Mouse (Mus musculus) ES-E14 (cell line): ENCODE measurements around the gene Gtse1. TPM values are rescaled to one million over a fixed set of nuclear protein-coding genes. Genes with fewer than 3 reads are reported as not detected.

ENCODE experiments used
- DNase-seq: peaks from one replicate; pipeline ENCODE4 v3.0.0-alpha.2; 2013; ENCODE audit warnings: low read depth, low spot score
- H3K27ac ChIP-seq: 2 replicates; pipeline ENCODE4 v1.5.1; 2012; ENCODE audit warnings: low read depth, mild to moderate bottlenecking, low read length, moderate library complexity, mixed read lengths; ENCODE audit not compliant: poor library complexity, insufficient read depth, severe bottlenecking
- H3K36me3 ChIP-seq: 2 replicates; pipeline ENCODE4 v1.6.1; 2012; ENCODE audit warnings: mild to moderate bottlenecking, low read length, moderate library complexity, mixed read lengths; ENCODE audit not compliant: control insufficient read depth, poor library complexity, insufficient read depth, severe bottlenecking
- H3K4me1 ChIP-seq, 2 experiments: fragments of 150-350 bp in 1 of 2; sonication (generic) in 1 of 2; 2 replicates each; pipeline ENCODE4 v1.6.1; 2012; ENCODE audit warnings: low read length in 2 of 2, mild to moderate bottlenecking in 1 of 2, mixed read lengths in 1 of 2; ENCODE audit not compliant: control insufficient read depth in 2 of 2, insufficient read depth in 2 of 2, poor library complexity in 1 of 2
- H3K4me3 ChIP-seq, 2 experiments: fragments of 150-350 bp in 1 of 2; sonication (generic) in 1 of 2; 2 replicates each; pipeline ENCODE4 v1.5.1; 2012; ENCODE audit warnings: low read length in 2 of 2, low read depth in 1 of 2, mild to moderate bottlenecking in 1 of 2, mixed read lengths in 1 of 2; ENCODE audit not compliant: insufficient read depth in 1 of 2, poor library complexity in 1 of 2, severe bottlenecking in 1 of 2
- H3K9ac ChIP-seq: 2 replicates; pipeline ENCODE4 v1.6.1; 2012; ENCODE audit warnings: low read depth, mild to moderate bottlenecking, low read length, mixed read lengths; ENCODE audit not compliant: poor library complexity, insufficient read depth, severe bottlenecking
- H3K9me3 ChIP-seq: fragments of 150-350 bp; sonication (generic); 2 replicates; pipeline ENCODE4 v1.6.1; 2012; ENCODE audit warnings: low read depth, mild to moderate bottlenecking, low read length; ENCODE audit not compliant: control insufficient read depth, insufficient read depth
- CHD2 ChIP-seq: IDR thresholded peaks from 2 replicates; pipeline ENCODE4 v1.6.1; 2014; ENCODE audit warnings: mild to moderate bottlenecking, low read depth, low read length, inconsistent platforms
- HCFC1 ChIP-seq: IDR thresholded peaks from 2 replicates; pipeline ENCODE4 v1.6.1; 2012; ENCODE audit warnings: low read length, inconsistent platforms, borderline replicate concordance; ENCODE audit not compliant: insufficient read depth
- MAFK ChIP-seq: IDR thresholded peaks from 2 replicates; pipeline ENCODE4 v1.6.1; 2014; ENCODE audit warnings: mild to moderate bottlenecking, low read depth, low read length, inconsistent platforms; ENCODE audit not compliant: insufficient read depth
- ZC3H11A ChIP-seq: IDR thresholded peaks from 2 replicates; pipeline ENCODE4 v1.6.1; 2012; ENCODE audit warnings: low read depth, mild to moderate bottlenecking, inconsistent platforms, low read length, borderline replicate concordance
- ZNF384 ChIP-seq: IDR thresholded peaks from 2 replicates; pipeline ENCODE4 v1.6.1; 2012; ENCODE audit warnings: low read depth, low read length, inconsistent platforms
- in situ Hi-C, 2 experiments: fragments of 600-800 bp; cut with MboI; formaldehyde crosslinking; loops; one replicate each; pipeline ENCODE4 v1.15.1; 2025; ENCODE audit warnings: low sequenced_read_pairs in 2 of 2, inconsistent platforms in 1 of 2; ENCODE audit not compliant: unreplicated experiment in 2 of 2
- total RNA-seq: library from RNA; depleted of rRNA; stranded (reverse); fragments of 300-350 nt; gene quantifications from 2 replicates; pipeline ENCODE4 v1.2.3, GENCODE M21; 2012

Gene Gtse1
- total RNA-seq, 1 experiment: 140 TPM

GRCm38 (mm10) chr15:85900801-85901200, 41.3 kb downstream of the Gtse1 start:
- in situ Hi-C loops: loop anchor here in 1 of 2 experiments (25.0 kb wide), 1 partner anchor 236 kb away; no protein-coding TSS in a partner anchor

GRCm38 (mm10) chr15:85902505-85902904, 43.0 kb downstream of the Gtse1 start:
- in situ Hi-C loops: loop anchor here in 1 of 2 experiments (25.0 kb wide), 1 partner anchor 235 kb away; no protein-coding TSS in a partner anchor
- DNase-seq: no peak
- Histone ChIP-seq H3K4me3 (no peak overlapping the region), H3K9me3 (no peaks in the 10 kb centered on the region), H3K4me1 (peaks cover 0 to 19% of the 10 kb centered on the region in 2 experiments; a peak in 1 of 4 replicates), H3K36me3 (peaks cover 7% of the 10 kb centered on the region; the same call in 1 of the 2 replicates), H3K27ac (no peak overlapping the region), H3K9ac (no peak overlapping the region)
- TF ChIP-seq ZNF384 (no peak), CHD2 (no peak), HCFC1 (no peak), ZC3H11A (no peak)

More at GRCm38 (mm10) chr15:85900801-85901200, 41.3 kb downstream of the Gtse1 start:
- Histone ChIP-seq H3K4me1 (peaks cover 0 to 19% of the 10 kb centered on the region in 2 experiments; a peak in 1 of 4 replicates), H3K27ac (no peak overlapping the region), H3K4me3 (peak overlapping the region; percentile 35 to 36; a peak in 3 of 4 replicates), H3K9me3 (no peaks in the 10 kb centered on the region), H3K36me3 (peaks cover 17% of the 10 kb centered on the region; the same call in 1 of the 2 replicates), H3K9ac (peak overlapping the region; percentile 32; the same call in 1 of the 2 replicates)
- DNase-seq: no peak
- TF ChIP-seq CHD2 (no peak), ZNF384 (no peak), MAFK (no peak), HCFC1 (no peak)

GRCm38 (mm10) chr15:85903826-85904225, 44.3 kb downstream of the Gtse1 start:
- Histone ChIP-seq H3K4me3 (peak overlapping the region in 1 of 2 experiments; percentile 18; a peak in 1 of 4 replicates), H3K9ac (no peak overlapping the region), H3K9me3 (no peaks in the 10 kb centered on the region), H3K27ac (no peak overlapping the region), H3K36me3 (no peaks in the 10 kb centered on the region; the same call in 1 of the 2 replicates), H3K4me1 (peaks cover 0 to 19% of the 10 kb centered on the region in 2 experiments; a peak in 1 of 4 replicates)
- DNase-seq: peak; percentile 25
- in situ Hi-C loops: loop anchor here in 1 of 2 experiments (25.0 kb wide), 1 partner anchor 233 kb away; no protein-coding TSS in a partner anchor
- TF ChIP-seq HCFC1 (no peak), MAFK (no peak), ZC3H11A (no peak), ZNF384 (no peak), CHD2 (no peak)

DNA sequence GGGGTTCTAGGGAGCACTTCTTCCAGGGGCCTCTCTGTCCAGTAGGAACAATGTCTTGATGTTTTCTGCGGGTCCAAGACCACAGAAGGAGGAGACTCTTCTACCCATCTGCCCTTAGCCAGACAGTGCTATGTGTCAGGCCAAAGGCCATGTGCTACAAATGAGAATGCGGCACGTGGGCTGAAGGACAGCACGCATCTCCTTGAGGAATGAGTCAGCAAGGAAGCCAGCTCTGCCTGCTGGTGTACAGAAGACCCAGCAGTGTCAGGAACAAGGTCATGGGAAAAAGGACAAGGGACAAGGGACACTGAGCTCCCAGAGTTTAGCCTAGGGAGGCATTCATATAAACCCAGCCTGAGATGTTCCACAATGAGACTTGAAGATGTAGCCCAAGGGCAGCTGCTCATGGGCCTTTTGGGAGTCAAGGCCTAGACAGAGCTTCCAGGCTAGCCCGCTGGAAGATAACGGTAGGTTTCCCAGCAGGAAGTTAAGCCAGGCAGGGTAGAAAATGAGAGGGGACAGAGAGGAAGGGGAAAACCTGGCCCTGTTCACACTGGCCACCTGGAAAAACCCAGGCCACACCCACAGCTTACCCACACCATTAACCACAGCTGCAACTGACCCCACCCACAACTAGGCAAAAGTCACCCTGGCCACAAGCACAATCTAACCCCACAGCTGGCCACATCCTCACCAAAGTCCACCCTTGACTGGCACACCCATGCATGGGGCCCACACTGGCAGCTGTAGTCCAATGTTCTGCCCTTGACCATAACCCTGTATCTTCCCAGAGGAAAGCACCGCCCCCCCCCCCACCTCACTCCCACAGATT, 49.3 kb downstream of the Gtse1 start:
- H3K9me3 ChIP-seq: no peaks in the 10 kb centered on the region
- peaks cover 0 to 7% of the 10 kb centered on the region in 2 experiments; a peak in 1 of 4 replicates for H3K4me1 ChIP-seq
- no peak overlapping the region for H3K4me3 ChIP-seq
- no peak overlapping the region for H3K27ac ChIP-seq
- H3K36me3 ChIP-seq: no peaks in the 10 kb centered on the region
- H3K9ac ChIP-seq: no peak overlapping the region
- DNase-seq: no peak
- in situ Hi-C loops: loop anchor here in 1 of 2 experiments (25.0 kb wide), 1 partner anchor 228 kb away; no protein-coding TSS in a partner anchor
- no peak for TF ChIP-seq CHD2
- no peak for TF ChIP-seq MAFK
- no peak for TF ChIP-seq ZC3H11A
- no peak for TF ChIP-seq HCFC1
- no peak for TF ChIP-seq ZNF384
